Mouse (Mus musculus): ENCODE data around the gene Gjb3. TPM values are rescaled to one million over a fixed set of nuclear protein-coding genes. Genes with fewer than 3 reads are reported as not detected.

Gene Gjb3
- not detected for polyA plus RNA-seq (2017; shearing (Covaris generic))

GRCm38 (mm10) chr4:127330181-127331100, at the start of gene Gjb3:
Gene Gjb3, minus strand, starts transcription at chr4:127330844.

GRCm38 (mm10) chr4:127358018-127358417, 27.4 kb upstream of the Gjb3 start, which contains the start of gene Gjb5:
Gene Gjb5, minus strand, starts transcription at chr4:127358181.

GRCm38 (mm10) chr4:127353951-127354438, 23.4 kb upstream of the Gjb3 start, which contains the start of gene Gjb4:
Gene Gjb4, minus strand, starts transcription at chr4:127354081.

GRCm38 (mm10) chr4:127313861-127314260, 16.8 kb downstream of the Gjb3 start, which contains the start of gene Gja4:
Gene Gja4, minus strand, starts transcription at chr4:127314039.

Other genes starting within 250 kb of the Gjb3 start
- 7.1 TPM for gene Tmem35b, start 207.2 kb downstream of the Gjb3 start, polyA plus RNA-seq (2017; shearing (Covaris generic))
- gene Dlgap3, start 161.6 kb downstream of the Gjb3 start, polyA plus RNA-seq (2017; shearing (Covaris generic)), result not detected
- 21.4 TPM for gene Smim12, start 87.1 kb downstream of the Gjb3 start, polyA plus RNA-seq (2017; shearing (Covaris generic))
- gene Gja4, start 16.8 kb downstream of the Gjb3 start, polyA plus RNA-seq (2017; shearing (Covaris generic)), result not detected
- gene Gjb4, start 23.2 kb upstream of the Gjb3 start, polyA plus RNA-seq (2017; shearing (Covaris generic)), result not detected
- not detected for gene Gjb5, start 27.3 kb upstream of the Gjb3 start, polyA plus RNA-seq (2017; shearing (Covaris generic))